Mouse (Mus musculus) CH12.LX (cell line): ENCODE measurements around the gene Zc4h2. TPM values are rescaled to one million over a fixed set of nuclear protein-coding genes. Genes with fewer than 3 reads are reported as not detected.

Experiments used
- DNase-seq: peaks from one replicate; pipeline ENCODE4 v3.0.0-alpha.2; 2013; ENCODE audit errors: extremely low read depth
- H3K27ac ChIP-seq: 2 replicates; pipeline ENCODE4 v1.5.1; 2012; ENCODE audit warnings: low read depth, mild to moderate bottlenecking, control low read depth, moderate library complexity; ENCODE audit not compliant: insufficient read depth
- H3K27me3 ChIP-seq: replicated peaks from 2 replicates; pipeline ENCODE3; 2012; ENCODE audit warnings: inconsistent platforms
- H3K36me3 ChIP-seq, 2 experiments: replicated peaks in 1 of 2; 2 replicates each; pipeline versions ENCODE3 to v1.6.1; 2012; ENCODE audit warnings: inconsistent platforms in 1 of 2, low read length in 1 of 2, mild to moderate bottlenecking in 1 of 2, mixed read lengths in 1 of 2, moderate library complexity in 1 of 2; ENCODE audit not compliant: control insufficient read depth in 1 of 2, insufficient read depth in 1 of 2
- H3K4me1 ChIP-seq, 2 experiments: 2 replicates each; pipeline ENCODE4 v1.6.1; 2012; ENCODE audit warnings: inconsistent platforms in 1 of 2, moderate library complexity in 1 of 2; ENCODE audit not compliant: insufficient read depth in 2 of 2, control insufficient read depth in 1 of 2
- H3K4me2 ChIP-seq: 2 replicates; pipeline ENCODE4 v1.6.1; 2012; ENCODE audit warnings: low read depth, mild to moderate bottlenecking, control low read depth; ENCODE audit not compliant: poor library complexity, insufficient read depth, severe bottlenecking
- H3K4me3 ChIP-seq, 3 experiments: fragments of 150-350 bp in 1 of 3; sonication (generic) in 1 of 3; replicated peaks in 1 of 3; 2 replicates each; pipeline versions ENCODE3 to v1.5.1; 2011 to 2012; ENCODE audit warnings: low read depth in 2 of 3, low read length in 2 of 3, mild to moderate bottlenecking in 2 of 3, moderate library complexity in 2 of 3, control low read depth in 1 of 3, improper control_type of control experiment in 1 of 3, inconsistent platforms in 1 of 3, mixed read lengths in 1 of 3; ENCODE audit not compliant: poor library complexity in 1 of 3
- H3K79me2 ChIP-seq: replicated peaks from 2 replicates; pipeline ENCODE4 v1.6.1; 2012; ENCODE audit warnings: mild to moderate bottlenecking, moderate library complexity; ENCODE audit not compliant: control insufficient read depth, poor library complexity, insufficient read depth, severe bottlenecking; ENCODE audit errors: extremely low read depth
- H3K9ac ChIP-seq: 2 replicates; pipeline ENCODE4 v1.6.1; 2012; ENCODE audit warnings: low read depth, mild to moderate bottlenecking, control low read depth, moderate library complexity; ENCODE audit not compliant: insufficient read depth
- H3K9me3 ChIP-seq: replicated peaks from 2 replicates; pipeline ENCODE3; 2012; ENCODE audit warnings: low read length, inconsistent platforms, mixed read lengths
- BHLHE40 ChIP-seq: IDR thresholded peaks from 2 replicates; pipeline ENCODE4 v1.6.1; 2011; ENCODE audit warnings: mild to moderate bottlenecking, low read depth, low read length, improper control_type of control experiment
- CHD2 ChIP-seq: IDR thresholded peaks from 2 replicates; pipeline ENCODE4 v1.6.1; 2011; ENCODE audit warnings: low read length, improper control_type of control experiment
- CTCF ChIP-seq, 2 experiments: IDR thresholded peaks in 1 of 2; conservative IDR thresholded peaks in 1 of 2; 2 replicates each; pipeline ENCODE4 v1.5.1; 2011 to 2012; ENCODE audit warnings: low read depth in 2 of 2, low read length in 2 of 2, improper control_type of control experiment in 1 of 2, inconsistent platforms in 1 of 2, mild to moderate bottlenecking in 1 of 2, moderate library complexity in 1 of 2
- E2F4 ChIP-seq: IDR thresholded peaks from 2 replicates; pipeline ENCODE4 v1.6.1; 2011; ENCODE audit warnings: low read depth, low read length, improper control_type of control experiment; ENCODE audit not compliant: insufficient replicate concordance
- ELF1 ChIP-seq: IDR thresholded peaks from 2 replicates; pipeline ENCODE4 v1.6.1; 2014; ENCODE audit warnings: low read depth, mild to moderate bottlenecking, inconsistent platforms, low read length, improper control_type of control experiment
- EP300 ChIP-seq: IDR thresholded peaks from 2 replicates; pipeline ENCODE4 v1.6.1; 2011; ENCODE audit warnings: low read length, improper control_type of control experiment
- GABPA ChIP-seq: IDR thresholded peaks from 2 replicates; pipeline ENCODE4 v1.6.1; 2012; ENCODE audit warnings: low read depth, low read length, improper control_type of control experiment, inconsistent platforms; ENCODE audit not compliant: insufficient replicate concordance
- HCFC1 ChIP-seq: IDR thresholded peaks from 2 replicates; pipeline ENCODE4 v1.6.1; 2012; ENCODE audit warnings: low read depth, mild to moderate bottlenecking, inconsistent platforms, low read length, improper control_type of control experiment
- IRF4 ChIP-seq: IDR thresholded peaks from 2 replicates; pipeline ENCODE4 v1.6.1; 2014; ENCODE audit warnings: low read depth, mild to moderate bottlenecking, inconsistent platforms, low read length, improper control_type of control experiment
- JUN ChIP-seq: IDR thresholded peaks from 2 replicates; pipeline ENCODE4 v1.6.1; 2011; ENCODE audit warnings: low read depth, mild to moderate bottlenecking, low read length, improper control_type of control experiment, moderate library complexity; ENCODE audit not compliant: insufficient read depth
- JUND ChIP-seq: conservative IDR thresholded peaks from 2 replicates; pipeline ENCODE4 v1.6.1; 2011; ENCODE audit warnings: low read depth, low read length, improper control_type of control experiment
- KAT2A ChIP-seq: IDR thresholded peaks from 2 replicates; pipeline ENCODE4 v1.6.1; 2012; ENCODE audit warnings: low read length, improper control_type of control experiment, inconsistent platforms; ENCODE audit not compliant: insufficient replicate concordance
- NRF1 ChIP-seq: IDR thresholded peaks from 2 replicates; pipeline ENCODE4 v1.6.1; 2014; ENCODE audit warnings: low read depth, mild to moderate bottlenecking, inconsistent platforms, low read length, improper control_type of control experiment, moderate library complexity
- POLR2AphosphoS2 ChIP-seq: IDR thresholded peaks from 2 replicates; pipeline ENCODE4 v1.6.1; 2011; ENCODE audit warnings: low read depth, low read length, improper control_type of control experiment
- RCOR1 ChIP-seq: conservative IDR thresholded peaks from 2 replicates; pipeline ENCODE4 v1.6.1; 2012; ENCODE audit warnings: low read depth, mild to moderate bottlenecking, inconsistent platforms, low read length, improper control_type of control experiment
- TBP ChIP-seq: conservative IDR thresholded peaks from 2 replicates; pipeline ENCODE4 v1.6.1; 2011; ENCODE audit warnings: low read depth, low read length, improper control_type of control experiment
- TCF12 ChIP-seq: IDR thresholded peaks from 2 replicates; pipeline ENCODE4 v1.6.1; 2014; ENCODE audit warnings: low read depth, mild to moderate bottlenecking, inconsistent platforms, low read length, improper control_type of control experiment
- UBTF ChIP-seq: IDR thresholded peaks from 2 replicates; pipeline ENCODE4 v1.6.1; 2012; ENCODE audit warnings: low read depth, mild to moderate bottlenecking, inconsistent platforms, low read length, improper control_type of control experiment, moderate library complexity
- USF1 ChIP-seq: IDR thresholded peaks from 2 replicates; pipeline ENCODE4 v1.6.1; 2014; ENCODE audit warnings: low read depth, mild to moderate bottlenecking, inconsistent platforms, low read length, improper control_type of control experiment
- ZC3H11A ChIP-seq: IDR thresholded peaks from 2 replicates; pipeline ENCODE4 v1.6.1; 2012; ENCODE audit warnings: low read depth, mild to moderate bottlenecking, inconsistent platforms, low read length, improper control_type of control experiment
- ZKSCAN1 ChIP-seq: IDR thresholded peaks from 2 replicates; pipeline ENCODE4 v1.6.1; 2012; ENCODE audit warnings: low read depth, inconsistent platforms, low read length, improper control_type of control experiment, borderline replicate concordance
- ZMIZ1 ChIP-seq: IDR thresholded peaks from 2 replicates; pipeline ENCODE4 v1.6.1; 2012; ENCODE audit warnings: low read depth, mild to moderate bottlenecking, inconsistent platforms, low read length, improper control_type of control experiment
- ZNF384 ChIP-seq: IDR thresholded peaks from 2 replicates; pipeline ENCODE4 v1.6.1; 2012; ENCODE audit warnings: low read depth, low read length, improper control_type of control experiment, inconsistent platforms
- dilution Hi-C: fragments of 300-500 bp; cut with MboI; formaldehyde crosslinking; loops from 2 replicates; pipeline ENCODE4 v1.14.3; 2020; ENCODE audit warnings: low sequenced_read_pairs; ENCODE audit not compliant: extremely low pct_unique_long_range_greater_than_20kb, extremely low pct_ligation_motif_present
- in situ Hi-C: fragments of 300-500 bp; cut with MboI; formaldehyde crosslinking; loops from 3 replicates; pipeline ENCODE4 v1.14.3; 2019; ENCODE audit warnings: low sequenced_read_pairs, low pct_ligation_motif_present, low pct_unique_long_range_greater_than_20kb, mixed read lengths
- polyA plus RNA-seq: library from polyadenylated mRNA; unstranded; fragments of >175 nt; gene quantifications from 2 replicates; pipeline ENCODE4 v1.2.1, GENCODE M21; 2012; ENCODE audit warnings: low read depth; ENCODE audit not compliant: insufficient read length
- total RNA-seq, 2 experiments: library from RNA; depleted of rRNA; stranded (reverse); fragments of 300-350 nt in 1 of 2; fragments of >200 nt in 1 of 2; gene quantifications; 2 replicates each; pipeline ENCODE4 v1.2.3; 2012 to 2014

The Zc4h2 gene
- 5.6 and 6.1 TPM in 2 replicates for total RNA-seq (2012; rRNA removed)
- total RNA-seq (2014; rRNA removed), result 16.5 and 19.4 TPM in 2 replicates
- 9.8 and 11.0 TPM in 2 replicates for polyA plus RNA-seq

DNA sequence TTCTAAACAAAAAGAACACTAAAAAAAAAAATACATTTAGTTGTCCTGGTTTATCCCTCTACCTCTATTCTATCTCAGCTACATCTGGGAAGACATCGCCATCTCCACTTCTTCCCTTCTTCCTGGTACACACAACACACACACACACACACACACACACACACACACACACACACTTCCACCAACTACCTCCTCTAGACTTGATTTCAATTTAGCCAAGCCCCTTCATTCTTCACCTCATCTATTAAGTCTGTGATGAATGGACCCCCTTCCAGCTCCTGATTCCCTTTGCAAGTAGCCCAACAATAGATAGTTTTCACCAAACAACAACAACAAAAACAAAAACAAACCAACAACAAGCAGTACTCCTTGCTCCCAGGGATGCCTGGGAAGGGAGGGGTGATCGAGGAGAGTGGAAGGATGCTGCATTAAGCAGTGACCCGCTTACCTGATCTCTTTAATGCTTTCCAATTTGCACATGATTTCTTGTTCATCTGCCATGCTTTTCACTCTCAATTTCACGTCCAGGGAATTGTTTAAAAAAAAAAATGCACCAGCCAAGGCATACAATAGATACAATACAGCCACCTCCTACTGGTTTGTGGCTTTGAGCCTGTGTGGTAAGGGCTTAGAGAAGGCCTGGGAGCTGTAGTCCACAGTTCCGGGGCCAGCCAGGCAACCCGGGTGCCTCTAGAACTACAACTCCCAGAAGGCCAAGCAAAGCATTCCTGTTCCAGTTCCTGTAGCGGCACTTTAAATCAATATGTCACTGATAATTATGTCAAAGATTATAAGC lies at the start of gene Zc4h2:
Gene Zc4h2 (minus strand): TSS at position 706 of the 796 bp plus-strand sequence.
- no peaks in the 10 kb centered on the region for H3K9me3 ChIP-seq
- in situ Hi-C loops, result no loop called here
- no peak within 1 kb of the TSS for H3K27ac ChIP-seq
- H3K27me3 ChIP-seq, result no peaks in the 10 kb centered on the region
- TF ChIP-seq ZMIZ1, result no peak
- TF ChIP-seq TCF12, result no peak
- no peak for TF ChIP-seq ZC3H11A
- peak; percentile 77; the same call in 1 of the 2 replicates for TF ChIP-seq KAT2A
- no peak for TF ChIP-seq CHD2
- no peak for TF ChIP-seq POLR2AphosphoS2
- TF ChIP-seq USF1, result no peak
- no peak for TF ChIP-seq IRF4
- TF ChIP-seq HCFC1, result peak; percentile 97
- TF ChIP-seq BHLHE40, result no peak
- no peak; the same call in 1 of the 2 replicates for TF ChIP-seq GABPA
- TF ChIP-seq CTCF (conservative IDR thresholded peaks at IDR 0.05 in 1 of 2, IDR thresholded peaks at IDR 0.05 in 1 of 2; ENCODE audit: low read depth in 2 of 2, low read length in 2 of 2), result no peak
- 0 out of 2 replicates have a peak, but pooled peaks have one; percentile 33 for TF ChIP-seq TBP
- TF ChIP-seq EP300, result no peak
- TF ChIP-seq ELF1, result peak; percentile 75
- no peak for TF ChIP-seq JUN
- TF ChIP-seq NRF1, result peak; percentile 9; the same call in 1 of the 2 replicates
- TF ChIP-seq ZKSCAN1, result no peak
- no peak for TF ChIP-seq JUND
- no peak for TF ChIP-seq UBTF
- no peak for TF ChIP-seq RCOR1
- no peak for TF ChIP-seq ZNF384
- TF ChIP-seq E2F4, result no peak
- TF ChIP-seq, all 38 proteins: peak for 5
- peak within 1 kb of the TSS; percentile 69; the same call in 1 of the 2 replicates for H3K9ac ChIP-seq
- peak within 1 kb of the TSS; percentile 52 to 63 (median 53) for H3K4me3 ChIP-seq
- no peaks in the 10 kb centered on the region for H3K36me3 ChIP-seq
- H3K4me1 ChIP-seq, result no peaks in the 10 kb centered on the region; a peak in 1 of 4 replicates
- DNase-seq, result peak; percentile 66
- H3K79me2 ChIP-seq, result no peaks in the 10 kb centered on the region
- dilution Hi-C loops, result no loop called here
- H3K4me2 ChIP-seq, result peak within 1 kb of the TSS; percentile 61
